Mouse (Mus musculus): ENCODE measurements around the gene Olfr733. TPM values are rescaled to one million over a fixed set of nuclear protein-coding genes. Genes with fewer than 3 reads are reported as not detected.

Gene Olfr733
- total RNA-seq (2014; rRNA removed; ENCODE audit: low replicate concordance) (not detected in 2 replicates), polyA plus RNA-seq (2015; fragmentation: Nextera tagmentation; extraction: Ambion mirVana) (not detected in 2 replicates)

- no peak within 1 kb of the TSS for H3K27ac ChIP-seq (ENCODE audit: low read depth)
Observed at GRCm38 (mm10) chr14:50301422-50301821, at the start of gene Olfr733. Gene Olfr733 (minus strand): TSS chr14:50301522.

GRCm38 (mm10) chr14:50348796-50349195 lies 47.5 kb upstream of the Olfr733 start, which contains the start of gene Olfr735:
Gene Olfr735 (minus strand): TSS chr14:50348872.
- TF ChIP-seq CTCF (IDR thresholded peaks at IDR 0.05; ENCODE audit: low read depth) (no peak), EP300 (IDR thresholded peaks at IDR 0.05; ENCODE audit: low read depth) (no peak)
- Histone ChIP-seq H3K4me1 (ENCODE audit: control insufficient read depth, insufficient read depth) (no peaks in the 10 kb centered on the region), H3K9me3 (replicated peaks; ENCODE audit: control insufficient read depth, low read length) (no peaks in the 10 kb centered on the region), H3K27ac (ENCODE audit: low read depth) (no peak within 1 kb of the TSS), H3K9ac (replicated peaks; ENCODE audit: low read depth, low read length) (no peak within 1 kb of the TSS), H3K27me3 (ENCODE audit: control insufficient read depth, insufficient read depth, low read length) (no peaks in the 10 kb centered on the region), H3K36me3 (replicated peaks; ENCODE audit: control insufficient read depth, insufficient read depth, low read length) (no peaks in the 10 kb centered on the region), H3K4me3 (ENCODE audit: low read depth, low read length) (no peak within 1 kb of the TSS), H3K4me2 (ENCODE audit: low read depth, low read length) (no peak within 1 kb of the TSS)
- ATAC-seq (ENCODE audit: insufficient read depth, low read depth) (no peak), DNase-seq (ENCODE audit: low spot score) (no peak)
- WGBS = 80% methylated on average over 2 of the region's 2 CpGs

More at GRCm38 (mm10) chr14:50301422-50301821, at the start of gene Olfr733:
- ATAC-seq (ENCODE audit: insufficient read depth, low read depth) (no peak), DNase-seq (ENCODE audit: low spot score) (no peak)
- Histone ChIP-seq H3K4me3 (ENCODE audit: low read depth, low read length) (no peak within 1 kb of the TSS), H3K36me3 (replicated peaks; ENCODE audit: control insufficient read depth, insufficient read depth, low read length) (no peaks in the 10 kb centered on the region), H3K9me3 (replicated peaks; ENCODE audit: control insufficient read depth, low read length) (no peaks in the 10 kb centered on the region), H3K4me2 (ENCODE audit: low read depth, low read length) (no peak within 1 kb of the TSS), H3K27me3 (ENCODE audit: control insufficient read depth, insufficient read depth, low read length) (no peaks in the 10 kb centered on the region), H3K4me1 (ENCODE audit: control insufficient read depth, insufficient read depth) (no peaks in the 10 kb centered on the region), H3K9ac (replicated peaks; ENCODE audit: low read depth, low read length) (no peak within 1 kb of the TSS)
- TF ChIP-seq EP300 (IDR thresholded peaks at IDR 0.05; ENCODE audit: low read depth) = no peak
- TF ChIP-seq CTCF (IDR thresholded peaks at IDR 0.05; ENCODE audit: low read depth) = no peak

- H3K36me3 ChIP-seq (replicated peaks; ENCODE audit: control insufficient read depth, insufficient read depth, low read length) = no peaks in the 10 kb centered on the region
- no peak within 1 kb of the TSS for H3K27ac ChIP-seq (ENCODE audit: low read depth)
- H3K4me2 ChIP-seq (ENCODE audit: low read depth, low read length) = no peak within 1 kb of the TSS
- 44% methylated on average over 1 of the region's 1 CpGs for WGBS
- H3K4me3 ChIP-seq (ENCODE audit: low read depth, low read length) = no peak within 1 kb of the TSS
- H3K4me1 ChIP-seq (ENCODE audit: control insufficient read depth, insufficient read depth) = no peaks in the 10 kb centered on the region
- ATAC-seq (ENCODE audit: insufficient read depth, low read depth) = no peak
- TF ChIP-seq CTCF (IDR thresholded peaks at IDR 0.05; ENCODE audit: low read depth) (no peak), EP300 (IDR thresholded peaks at IDR 0.05; ENCODE audit: low read depth) (no peak)
- H3K27me3 ChIP-seq (ENCODE audit: control insufficient read depth, insufficient read depth, low read length) = no peaks in the 10 kb centered on the region
- H3K9ac ChIP-seq (replicated peaks; ENCODE audit: low read depth, low read length) = no peak within 1 kb of the TSS
- DNase-seq (ENCODE audit: low spot score) = no peak
- H3K9me3 ChIP-seq (replicated peaks; ENCODE audit: control insufficient read depth, low read length) = no peaks in the 10 kb centered on the region
Observed at GRCm38 (mm10) chr14:50326661-50327060, 25.3 kb upstream of the Olfr733 start, which contains the start of gene Olfr734. Gene Olfr734 (minus strand): TSS chr14:50326761.

- H3K36me3 ChIP-seq (replicated peaks; ENCODE audit: control insufficient read depth, insufficient read depth, low read length) = no peaks in the 10 kb centered on the region
- H3K9ac ChIP-seq (replicated peaks; ENCODE audit: low read depth, low read length) = no peak within 1 kb of the TSS
- no peaks in the 10 kb centered on the region for H3K4me1 ChIP-seq (ENCODE audit: control insufficient read depth, insufficient read depth)
- ATAC-seq (ENCODE audit: insufficient read depth, low read depth) (no peak), DNase-seq (ENCODE audit: low spot score) (no peak)
- no peak within 1 kb of the TSS for H3K27ac ChIP-seq (ENCODE audit: low read depth)
- no peak within 1 kb of the TSS for H3K4me2 ChIP-seq (ENCODE audit: low read depth, low read length)
- no peaks in the 10 kb centered on the region for H3K9me3 ChIP-seq (replicated peaks; ENCODE audit: control insufficient read depth, low read length)
- WGBS = 92% methylated on average over 1 of the region's 1 CpGs
- no peaks in the 10 kb centered on the region for H3K27me3 ChIP-seq (ENCODE audit: control insufficient read depth, insufficient read depth, low read length)
- TF ChIP-seq EP300 (IDR thresholded peaks at IDR 0.05; ENCODE audit: low read depth) = no peak
- no peak for TF ChIP-seq CTCF (IDR thresholded peaks at IDR 0.05; ENCODE audit: low read depth)
- no peak within 1 kb of the TSS for H3K4me3 ChIP-seq (ENCODE audit: low read depth, low read length)
Observed at GRCm38 (mm10) chr14:50284106-50284505, 17.2 kb downstream of the Olfr733 start, which contains the start of gene Olfr732. Gene Olfr732 (minus strand): TSS chr14:50284206.

Other genes starting within 250 kb of the Olfr733 start
- gene Olfr726, start 210.6 kb downstream of the Olfr733 start, total RNA-seq (2014; rRNA removed; ENCODE audit: low replicate concordance) = not detected in 2 replicates
- not detected in 2 replicates for gene Olfr726, start 210.6 kb downstream of the Olfr733 start, polyA plus RNA-seq (2015; fragmentation: Nextera tagmentation; extraction: Ambion mirVana)
- not detected in 2 replicates for gene Olfr727, start 178.3 kb downstream of the Olfr733 start, total RNA-seq (2014; rRNA removed; ENCODE audit: low replicate concordance)
- gene Olfr727, start 178.3 kb downstream of the Olfr733 start, polyA plus RNA-seq (2015; fragmentation: Nextera tagmentation; extraction: Ambion mirVana) = not detected in 2 replicates
- not detected in 2 replicates for gene Olfr728, start 158.8 kb downstream of the Olfr733 start, total RNA-seq (2014; rRNA removed; ENCODE audit: low replicate concordance)
- gene Olfr728, start 158.8 kb downstream of the Olfr733 start, polyA plus RNA-seq (2015; fragmentation: Nextera tagmentation; extraction: Ambion mirVana) = not detected in 2 replicates
- not detected in 2 replicates for gene Olfr729, start 148.6 kb downstream of the Olfr733 start, total RNA-seq (2014; rRNA removed; ENCODE audit: low replicate concordance)
- gene Olfr729, start 148.6 kb downstream of the Olfr733 start, polyA plus RNA-seq (2015; fragmentation: Nextera tagmentation; extraction: Ambion mirVana) = not detected in 2 replicates
- gene Olfr730, start 113.3 kb downstream of the Olfr733 start, total RNA-seq (2014; rRNA removed; ENCODE audit: low replicate concordance) = not detected in 2 replicates
- gene Olfr730, start 113.3 kb downstream of the Olfr733 start, polyA plus RNA-seq (2015; fragmentation: Nextera tagmentation; extraction: Ambion mirVana) = not detected in 2 replicates
- gene Olfr731, start 59.7 kb downstream of the Olfr733 start, total RNA-seq (2014; rRNA removed; ENCODE audit: low replicate concordance) = not detected in 2 replicates
- not detected in 2 replicates for gene Olfr731, start 59.7 kb downstream of the Olfr733 start, polyA plus RNA-seq (2015; fragmentation: Nextera tagmentation; extraction: Ambion mirVana)
- not detected in 2 replicates for gene Olfr732, start 17.3 kb downstream of the Olfr733 start, total RNA-seq (2014; rRNA removed; ENCODE audit: low replicate concordance)
- gene Olfr732, start 17.3 kb downstream of the Olfr733 start, polyA plus RNA-seq (2015; fragmentation: Nextera tagmentation; extraction: Ambion mirVana) = not detected in 2 replicates
- not detected in 2 replicates for gene Olfr734, start 25.2 kb upstream of the Olfr733 start, total RNA-seq (2014; rRNA removed; ENCODE audit: low replicate concordance)
- not detected in 2 replicates for gene Olfr734, start 25.2 kb upstream of the Olfr733 start, polyA plus RNA-seq (2015; fragmentation: Nextera tagmentation; extraction: Ambion mirVana)
- not detected in 2 replicates for gene Olfr735, start 47.4 kb upstream of the Olfr733 start, total RNA-seq (2014; rRNA removed; ENCODE audit: low replicate concordance)
- not detected in 2 replicates for gene Olfr735, start 47.4 kb upstream of the Olfr733 start, polyA plus RNA-seq (2015; fragmentation: Nextera tagmentation; extraction: Ambion mirVana)
- not detected in 2 replicates for gene Tlr11, start 56.4 kb upstream of the Olfr733 start, total RNA-seq (2014; rRNA removed; ENCODE audit: low replicate concordance)
- not detected in 2 replicates for gene Tlr11, start 56.4 kb upstream of the Olfr733 start, polyA plus RNA-seq (2015; fragmentation: Nextera tagmentation; extraction: Ambion mirVana)
- gene Olfr736, start 79.6 kb upstream of the Olfr733 start, total RNA-seq (2014; rRNA removed; ENCODE audit: low replicate concordance) = not detected in 2 replicates
- not detected in 2 replicates for gene Olfr736, start 79.6 kb upstream of the Olfr733 start, polyA plus RNA-seq (2015; fragmentation: Nextera tagmentation; extraction: Ambion mirVana)
- not detected in 2 replicates for gene Olfr738, start 106.0 kb upstream of the Olfr733 start, total RNA-seq (2014; rRNA removed; ENCODE audit: low replicate concordance)
- gene Olfr738, start 106.0 kb upstream of the Olfr733 start, polyA plus RNA-seq (2015; fragmentation: Nextera tagmentation; extraction: Ambion mirVana) = not detected in 2 replicates
- not detected in 2 replicates for gene Olfr739, start 117.1 kb upstream of the Olfr733 start, total RNA-seq (2014; rRNA removed; ENCODE audit: low replicate concordance)
- not detected in 2 replicates for gene Olfr739, start 117.1 kb upstream of the Olfr733 start, polyA plus RNA-seq (2015; fragmentation: Nextera tagmentation; extraction: Ambion mirVana)
- not detected in 2 replicates for gene Olfr740, start 144.0 kb upstream of the Olfr733 start, total RNA-seq (2014; rRNA removed; ENCODE audit: low replicate concordance)
- gene Olfr740, start 144.0 kb upstream of the Olfr733 start, polyA plus RNA-seq (2015; fragmentation: Nextera tagmentation; extraction: Ambion mirVana) = not detected in 2 replicates
- gene Olfr741, start 171.2 kb upstream of the Olfr733 start, total RNA-seq (2014; rRNA removed; ENCODE audit: low replicate concordance) = not detected in 2 replicates
- gene Olfr741, start 171.2 kb upstream of the Olfr733 start, polyA plus RNA-seq (2015; fragmentation: Nextera tagmentation; extraction: Ambion mirVana) = not detected in 2 replicates
- not detected in 2 replicates for gene Olfr742, start 202.1 kb upstream of the Olfr733 start, total RNA-seq (2014; rRNA removed; ENCODE audit: low replicate concordance)
- gene Olfr742, start 202.1 kb upstream of the Olfr733 start, polyA plus RNA-seq (2015; fragmentation: Nextera tagmentation; extraction: Ambion mirVana) = not detected in 2 replicates
- not detected in 2 replicates for gene Olfr743, start 220.3 kb upstream of the Olfr733 start, total RNA-seq (2014; rRNA removed; ENCODE audit: low replicate concordance)
- not detected in 2 replicates for gene Olfr743, start 220.3 kb upstream of the Olfr733 start, polyA plus RNA-seq (2015; fragmentation: Nextera tagmentation; extraction: Ambion mirVana)